Mouse (Mus musculus) liver, embryonic 16.5 days (tissue): ENCODE data around the gene Plekhg1. TPM values are rescaled to one million over a fixed set of nuclear protein-coding genes. Genes with fewer than 3 reads are reported as not detected.

Experiments used
- ATAC-seq: fragments of 200-750 bp; cut with Nextera tagmentation; 2 replicates; pipeline ENCODE4 v1.8.0; 2017; ENCODE audit warnings: low read depth, mild to moderate bottlenecking, moderate number of reproducible peaks, moderate library complexity
- H3K27ac ChIP-seq: fragments of 300-500 bp; sonication (generic); 2 replicates; pipeline ENCODE4 v1.5.1; 2014; ENCODE audit warnings: mild to moderate bottlenecking, low read length
- H3K27me3 ChIP-seq: fragments of 300-500 bp; sonication (generic); 2 replicates; pipeline ENCODE4 v1.6.1; 2014; ENCODE audit warnings: low read depth, low read length, mixed read lengths; ENCODE audit not compliant: control insufficient read depth, insufficient read depth
- H3K36me3 ChIP-seq: fragments of 300-500 bp; sonication (generic); 2 replicates; pipeline ENCODE4 v1.6.1; 2014; ENCODE audit warnings: mild to moderate bottlenecking; ENCODE audit not compliant: control insufficient read depth, insufficient read depth
- H3K4me1 ChIP-seq: fragments of 300-500 bp; sonication (generic); 2 replicates; pipeline ENCODE4 v1.6.1; 2014; ENCODE audit warnings: low read depth, low read length, mixed read lengths; ENCODE audit not compliant: control insufficient read depth
- H3K4me2 ChIP-seq: fragments of 300-500 bp; sonication (generic); 2 replicates; pipeline ENCODE4 v1.6.1; 2014; ENCODE audit warnings: low read depth, low read length, mixed read lengths
- H3K4me3 ChIP-seq: fragments of 300-500 bp; sonication (generic); 2 replicates; pipeline ENCODE4 v1.5.1; 2014; ENCODE audit warnings: low read depth, mild to moderate bottlenecking, low read length
- H3K9ac ChIP-seq: fragments of 300-500 bp; sonication (generic); 2 replicates; pipeline ENCODE4 v1.6.1; 2014; ENCODE audit warnings: low read depth, low read length
- H3K9me3 ChIP-seq: fragments of 300-500 bp; sonication (generic); replicated peaks from 2 replicates; pipeline ENCODE4 v1.6.1; 2016; ENCODE audit warnings: low read length; ENCODE audit not compliant: control insufficient read depth
- WGBS: fragments of 180-500 bp; shearing (Covaris S2); extraction: QIAGEN DNeasy Blood & Tissue Kit; methylation state at CpG from one replicate; pipeline ENCODE4 v1.1.7; 2014; ENCODE audit not compliant: insufficient replicate concordance; 5-methylcytosine and 5-hydroxymethylcytosine counted together
- polyA plus RNA-seq: library from polyadenylated mRNA; unstranded; fragments of >200 nt; fragmentation: Nextera tagmentation; extraction: Ambion mirVana; gene quantifications from 2 replicates; pipeline ENCODE4 v1.2.1, GENCODE M21; 2015

Gene Plekhg1
- polyA plus RNA-seq, 1 experiment from 2014 or later: 2.2 TPM

GRCm38 (mm10) chr10:3881179-3881578 lies 141.0 kb downstream of the Plekhg1 start:
- Histone ChIP-seq H3K36me3 (no peaks in the 10 kb centered on the region), H3K4me1 (no peaks in the 10 kb centered on the region), H3K9me3 (no peaks in the 10 kb centered on the region), H3K27me3 (no peaks in the 10 kb centered on the region), H3K27ac (no peak overlapping the region), H3K4me3 (no peak overlapping the region), H3K4me2 (no peak overlapping the region), H3K9ac (no peak overlapping the region)
- 43% methylated on average over 2 of the region's 2 CpGs for WGBS
- no peak for ATAC-seq

- H3K9me3 ChIP-seq: no peaks in the 10 kb centered on the region
- H3K4me2 ChIP-seq: no peak overlapping the region
- H3K4me1 ChIP-seq: no peaks in the 10 kb centered on the region
- no peak overlapping the region for H3K4me3 ChIP-seq
- H3K27me3 ChIP-seq: no peaks in the 10 kb centered on the region
- H3K9ac ChIP-seq: no peak overlapping the region
- WGBS: 82% methylated on average over 4 of the region's 4 CpGs
- no peaks in the 10 kb centered on the region for H3K36me3 ChIP-seq
- H3K27ac ChIP-seq: no peak overlapping the region
- no peak for ATAC-seq
These were observed 148.3 kb downstream of the Plekhg1 start for GRCm38 (mm10) chr10:3888510-3888909.

DNA sequence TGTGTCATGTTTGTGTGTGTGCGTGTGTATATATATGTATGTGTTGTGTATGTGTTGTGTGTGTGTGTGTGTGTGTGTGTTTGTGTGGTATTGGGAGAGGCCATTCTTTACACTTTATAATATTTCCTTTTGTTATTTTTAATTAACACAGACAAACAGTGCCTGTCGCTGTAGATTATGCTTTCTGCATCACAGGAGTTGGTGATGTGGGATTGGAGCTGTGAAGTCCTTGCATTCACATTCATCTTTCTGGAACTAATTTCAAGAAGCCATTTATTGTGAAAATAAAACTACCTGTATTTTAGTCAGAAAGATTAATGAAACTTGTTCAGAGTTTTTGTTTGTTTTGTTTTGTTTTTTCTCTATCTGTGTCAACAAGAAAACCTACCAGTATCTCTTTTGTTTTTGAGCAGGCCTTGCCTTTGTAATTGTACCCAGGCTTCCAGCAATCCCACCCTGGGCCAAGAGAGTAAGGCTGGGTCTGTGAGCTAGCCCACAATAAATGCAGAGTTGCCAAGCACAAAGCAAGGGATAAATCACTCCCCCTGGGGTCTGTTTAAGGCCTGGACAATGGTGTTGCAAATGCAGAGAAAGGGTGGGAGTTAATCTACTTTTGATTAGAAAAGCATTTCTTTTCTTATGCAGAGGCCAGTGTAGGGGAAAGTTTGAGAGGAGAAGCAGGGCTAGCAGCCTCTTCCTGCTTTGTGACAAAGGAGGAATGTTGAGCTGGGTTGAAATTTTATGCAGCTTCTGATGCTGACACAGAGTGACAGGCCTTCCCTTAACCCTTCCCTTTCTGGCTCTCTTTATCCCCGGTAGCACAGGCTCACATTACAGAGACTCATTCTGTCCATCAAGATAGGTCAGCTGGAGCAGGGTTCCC lies 151.5 kb downstream of the Plekhg1 start:
- WGBS: 52% methylated on average over 3 of the region's 3 CpGs
- Histone ChIP-seq H3K9ac (no peak overlapping the region), H3K27ac (no peak overlapping the region), H3K36me3 (no peaks in the 10 kb centered on the region), H3K9me3 (no peaks in the 10 kb centered on the region), H3K4me1 (no peaks in the 10 kb centered on the region), H3K27me3 (no peaks in the 10 kb centered on the region), H3K4me3 (no peak overlapping the region), H3K4me2 (no peak overlapping the region)
- no peak for ATAC-seq

DNA sequence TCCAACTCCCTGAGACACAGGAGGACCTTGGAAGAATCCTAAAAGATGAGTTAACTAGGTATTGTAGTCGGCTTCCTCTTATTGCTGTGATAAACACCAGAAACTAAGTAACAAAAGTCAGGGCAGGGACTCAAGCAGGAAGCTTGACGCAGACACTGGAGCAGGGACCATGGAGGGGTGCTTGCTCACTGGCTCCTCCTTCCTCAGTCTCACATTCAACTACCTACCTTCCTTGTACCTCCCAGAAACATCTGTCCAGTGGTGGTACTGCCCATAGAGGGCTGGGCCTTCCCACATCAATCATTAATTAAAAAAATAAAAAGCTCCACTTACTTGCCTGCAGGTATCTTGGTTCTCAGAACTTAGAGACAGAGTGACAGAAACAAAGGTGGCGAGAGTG lies 152.2 kb downstream of the Plekhg1 start:
- H3K9me3 ChIP-seq: no peaks in the 10 kb centered on the region
- no peak overlapping the region for H3K27ac ChIP-seq
- no peak overlapping the region for H3K9ac ChIP-seq
- ATAC-seq: no peak
- H3K4me2 ChIP-seq: no peak overlapping the region
- H3K4me3 ChIP-seq: no peak overlapping the region
- WGBS: 43% methylated on average over 3 of the region's 3 CpGs
- H3K27me3 ChIP-seq: no peaks in the 10 kb centered on the region
- H3K4me1 ChIP-seq: no peaks in the 10 kb centered on the region
- no peaks in the 10 kb centered on the region for H3K36me3 ChIP-seq

GRCm38 (mm10) chr10:3898068-3898467 lies 157.9 kb downstream of the Plekhg1 start:
- 47% methylated on average over 3 of the region's 3 CpGs for WGBS
- no peaks in the 10 kb centered on the region for H3K9me3 ChIP-seq
- H3K4me3 ChIP-seq: no peak overlapping the region
- H3K27ac ChIP-seq: no peak overlapping the region
- no peak for ATAC-seq
- no peaks in the 10 kb centered on the region for H3K36me3 ChIP-seq
- H3K4me2 ChIP-seq: no peak overlapping the region
- no peaks in the 10 kb centered on the region for H3K4me1 ChIP-seq
- no peaks in the 10 kb centered on the region for H3K27me3 ChIP-seq
- H3K9ac ChIP-seq: no peak overlapping the region

- H3K27ac ChIP-seq: no peak overlapping the region
- H3K36me3 ChIP-seq: no peaks in the 10 kb centered on the region
- no peaks in the 10 kb centered on the region for H3K27me3 ChIP-seq
- 74% methylated on average over 11 of the region's 11 CpGs for WGBS
- H3K9me3 ChIP-seq: no peaks in the 10 kb centered on the region
- no peak for ATAC-seq
- H3K4me1 ChIP-seq: no peaks in the 10 kb centered on the region
- H3K9ac ChIP-seq: no peak overlapping the region
- no peak overlapping the region for H3K4me2 ChIP-seq
- no peak overlapping the region for H3K4me3 ChIP-seq
These were observed 160.3 kb downstream of the Plekhg1 start for GRCm38 (mm10) chr10:3900416-3900956.

DNA sequence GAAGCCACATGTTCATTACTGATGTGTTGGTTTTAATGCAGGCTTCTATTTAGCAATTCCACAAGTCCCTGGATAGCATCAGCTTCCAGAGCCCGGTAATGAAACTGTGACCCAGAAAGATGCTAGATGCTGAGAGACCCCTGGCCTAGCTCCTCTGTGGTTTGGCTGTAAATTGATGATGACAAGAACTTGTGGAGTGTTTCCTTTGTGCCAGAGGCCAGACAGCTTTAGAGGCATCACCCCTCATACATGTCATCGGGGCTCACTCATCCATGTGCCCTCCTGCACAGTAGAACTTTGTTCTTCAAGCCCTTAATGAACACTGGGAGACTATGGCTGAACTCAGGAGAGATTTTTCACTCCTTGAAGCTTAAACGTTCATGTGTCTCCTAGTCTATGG lies 165.6 kb downstream of the Plekhg1 start:
- no peaks in the 10 kb centered on the region for H3K4me1 ChIP-seq
- H3K36me3 ChIP-seq: no peaks in the 10 kb centered on the region
- ATAC-seq: no peak
- 59% methylated on average over 3 of the region's 3 CpGs for WGBS
- no peak overlapping the region for H3K4me2 ChIP-seq
- no peaks in the 10 kb centered on the region for H3K9me3 ChIP-seq
- no peak overlapping the region for H3K4me3 ChIP-seq
- H3K27ac ChIP-seq: no peak overlapping the region
- H3K27me3 ChIP-seq: no peaks in the 10 kb centered on the region
- H3K9ac ChIP-seq: no peak overlapping the region

DNA sequence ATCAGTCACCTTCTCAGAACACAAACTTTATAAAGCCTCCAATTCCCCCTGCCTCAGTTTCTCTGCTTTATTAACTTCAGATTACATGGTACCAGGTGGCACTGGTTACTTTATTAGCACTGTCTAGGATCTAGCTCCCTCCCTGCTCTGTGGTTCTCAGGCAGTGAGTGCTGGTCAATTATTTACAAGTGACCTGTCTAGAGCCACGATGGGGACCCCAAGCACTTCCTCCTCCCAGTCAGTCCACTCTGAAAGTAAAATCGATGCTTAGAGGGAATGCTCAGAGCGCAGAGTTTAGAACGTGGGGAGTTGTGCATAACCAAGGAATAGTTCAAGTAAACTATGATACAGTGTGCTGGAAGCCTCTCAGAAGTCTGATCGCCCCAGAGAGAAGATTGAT lies 173.9 kb downstream of the Plekhg1 start:
- Histone ChIP-seq H3K9me3 (no peaks in the 10 kb centered on the region), H3K36me3 (no peaks in the 10 kb centered on the region)
- ATAC-seq: peak; percentile 76

DNA sequence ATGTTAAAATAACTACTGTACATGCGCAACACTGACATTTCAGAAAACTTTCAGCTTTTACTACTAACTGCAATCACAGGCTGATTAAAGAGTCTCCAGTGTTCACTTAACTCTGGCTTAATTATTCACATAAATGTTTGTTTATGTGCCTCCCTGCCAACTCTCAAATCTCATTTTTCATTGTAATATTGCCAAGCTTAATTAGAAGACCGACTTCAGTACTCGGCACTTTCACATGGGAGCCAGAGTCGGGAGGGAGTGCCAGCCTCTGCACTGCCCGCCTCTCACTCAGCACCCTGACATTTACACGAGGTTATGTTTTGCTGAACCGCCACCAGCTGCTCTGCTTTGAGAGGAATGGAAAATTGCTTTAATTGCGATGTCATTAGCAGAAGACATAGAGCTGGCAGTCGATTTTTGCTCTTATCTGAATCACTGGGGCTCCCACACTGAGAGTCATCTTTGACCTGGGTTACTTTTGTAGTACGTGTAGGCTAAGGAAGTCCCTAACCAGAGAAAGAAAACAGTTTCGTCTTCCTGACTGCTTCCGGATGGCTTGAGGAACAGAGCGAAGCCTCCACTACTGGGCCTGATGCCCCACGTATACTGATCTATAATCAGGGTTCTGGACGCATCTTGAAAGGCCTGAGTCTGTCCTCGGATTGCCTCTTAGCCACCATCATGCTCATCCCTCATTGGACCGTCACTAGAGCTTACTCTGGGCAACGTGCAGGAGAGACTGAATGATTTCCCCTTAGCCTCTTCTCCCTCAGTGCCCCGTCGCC lies 180.4 kb downstream of the Plekhg1 start:
- no peak overlapping the region for H3K9ac ChIP-seq
- no peak overlapping the region for H3K4me2 ChIP-seq
- ATAC-seq: no peak
- no peaks in the 10 kb centered on the region for H3K36me3 ChIP-seq
- no peak overlapping the region for H3K4me3 ChIP-seq
- no peaks in the 10 kb centered on the region; the same call in 1 of the 2 replicates for H3K4me1 ChIP-seq
- no peaks in the 10 kb centered on the region for H3K9me3 ChIP-seq
- no peak overlapping the region for H3K27ac ChIP-seq
- H3K27me3 ChIP-seq: no peaks in the 10 kb centered on the region
- 70% methylated on average over 20 of the region's 20 CpGs for WGBS

More for the DNA sequence above, 173.9 kb downstream of the Plekhg1 start:
- 49% methylated on average over 5 of the region's 5 CpGs for WGBS
- Histone ChIP-seq H3K4me1 (no peaks in the 10 kb centered on the region; the same call in 1 of the 2 replicates), H3K4me2 (no peak overlapping the region), H3K4me3 (no peak overlapping the region), H3K27ac (no peak overlapping the region), H3K9ac (no peak overlapping the region), H3K27me3 (no peaks in the 10 kb centered on the region)
